8 mouse cellular contexts compared by ENCODE assay signal in the genomic region with DNA sequence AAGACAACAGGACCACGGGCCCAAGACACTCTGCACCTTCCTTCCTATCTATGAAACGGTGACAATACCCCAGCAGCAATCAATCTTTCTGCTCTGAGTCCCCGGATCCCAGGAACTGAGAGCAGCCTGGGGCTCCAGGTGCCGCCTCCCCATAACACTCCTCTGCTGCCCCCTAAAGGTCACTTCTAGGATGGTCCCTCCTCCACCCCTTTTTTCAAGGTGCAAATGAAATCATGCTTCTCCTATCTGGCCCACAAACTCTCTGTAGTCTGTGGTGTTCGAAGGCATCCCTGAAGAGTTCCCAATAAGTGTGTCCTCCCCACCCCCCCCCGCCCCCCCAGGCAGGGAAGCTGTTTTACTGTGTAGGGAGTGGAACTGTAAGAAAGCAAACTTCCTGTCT.
DNase-seq lines count a peak whose midpoint lies in the region; ATAC-seq and TF ChIP-seq lines count a peak whose summit lies in the region.
"Had no signal": no experiment of that assay in that cellular context is flagged by ENCODE, and none has a peak within 500 bp of the region (broad histone marks: within the 10 kb centered on the region; RNA-seq: fewer than 3 reads in every experiment).

No protein-coding gene starts in this region.

- no peaks in the 10 kb centered on the region for H3K36me3 ChIP-seq in ES-E14 (ENCODE audit: control insufficient read depth, insufficient read depth, low read length, poor library complexity, severe bottlenecking)
- H3K36me3 ChIP-seq in hindbrain, embryonic 13.5 days, result no peaks in the 10 kb centered on the region
- H3K36me3 ChIP-seq: heart, embryonic 13.5 days had no signal

- no peak overlapping the region for H3K4me2 ChIP-seq in hindbrain, embryonic 13.5 days
- H3K4me2 ChIP-seq: heart, embryonic 13.5 days had no signal

- H3K27me3 ChIP-seq in hindbrain, embryonic 13.5 days, result no peaks in the 10 kb centered on the region

- H3K9ac ChIP-seq in ES-E14 (ENCODE audit: insufficient read depth, low read depth, low read length, poor library complexity, severe bottlenecking), result no peak overlapping the region
- no peak overlapping the region for H3K9ac ChIP-seq in hindbrain, embryonic 13.5 days
- H3K9ac ChIP-seq: heart, embryonic 13.5 days had no signal

- peak; percentile 73 for DNase-seq in ES-E14 (ENCODE audit: low read depth, low spot score)
- peak; percentile 75 for DNase-seq in adrenal gland, postnatal 10 days
- DNase-seq in embryo, embryonic 9.5 days (ENCODE audit: extremely low spot score), result peak; percentile 73
- DNase-seq in layer of hippocampus, postnatal 10 days (ENCODE audit: low spot score in 2 of 2), result peak; percentile 66 to 67
- DNase-seq in right cerebral cortex, postnatal 14 days, result peak; percentile 67

- peak; percentile 60 for ATAC-seq in hindbrain, embryonic 13.5 days (ENCODE audit: low FRiP score)
- ATAC-seq in megakaryocyte, adult 5-6 weeks (ENCODE audit: poor library complexity, severe bottlenecking), result peak; percentile 71

- no peak overlapping the region for H3K27ac ChIP-seq in ES-E14 (ENCODE audit: insufficient read depth, low read depth, low read length, poor library complexity, severe bottlenecking)
- H3K27ac ChIP-seq in hindbrain, embryonic 13.5 days, result no peak overlapping the region
- H3K27ac ChIP-seq: heart, embryonic 13.5 days had no signal

- no peak overlapping the region for H3K4me3 ChIP-seq in ES-E14 (ENCODE audit: insufficient read depth in 1 of 2, low read depth in 1 of 2, low read length in 2 of 2, poor library complexity in 1 of 2, severe bottlenecking in 1 of 2)
- H3K4me3 ChIP-seq in hindbrain, embryonic 13.5 days, result no peak overlapping the region
- H3K4me3 ChIP-seq: heart, embryonic 13.5 days had no signal

- WGBS in hindbrain, embryonic 13.5 days, result 7% methylated on average over 6 of the region's 6 CpGs

- in situ Hi-C loops in ES-E14 (cut with MboI; ENCODE audit: low sequenced_read_pairs in 2 of 2, unreplicated experiment in 2 of 2), result no loop called here

- H3K9me3 ChIP-seq in ES-E14 (ENCODE audit: control insufficient read depth, insufficient read depth, low read depth, low read length), result no peaks in the 10 kb centered on the region
- H3K9me3 ChIP-seq in hindbrain, embryonic 13.5 days, result no peaks in the 10 kb centered on the region
- H3K9me3 ChIP-seq: heart, embryonic 13.5 days had no signal

- no peaks in the 10 kb centered on the region for H3K4me1 ChIP-seq in ES-E14 (ENCODE audit: control insufficient read depth in 2 of 2, insufficient read depth in 2 of 2, low read length in 2 of 2, poor library complexity in 1 of 2)
- H3K4me1 ChIP-seq in hindbrain, embryonic 13.5 days (replicated peaks), result peaks cover 5% of the 10 kb centered on the region; the same call in 1 of the 2 replicates

TF ChIP-seq in ES-E14, 5 proteins besides CTCF, POLR2A, EP300 and RAD21:
- TF ChIP-seq CHD2 (IDR thresholded peaks at IDR 0.05; ENCODE audit: low read depth, low read length) (no peak), ZC3H11A (IDR thresholded peaks at IDR 0.05; ENCODE audit: borderline replicate concordance, low read depth, low read length) (no peak), HCFC1 (IDR thresholded peaks at IDR 0.05; ENCODE audit: borderline replicate concordance, insufficient read depth, low read length) (no peak), MAFK (IDR thresholded peaks at IDR 0.05; ENCODE audit: insufficient read depth, low read depth, low read length) (no peak), ZNF384 (IDR thresholded peaks at IDR 0.05; ENCODE audit: low read depth, low read length) (no peak)
